Mouse (Mus musculus) liver, embryonic 16.5 days (tissue): ENCODE results near the gene Gnpat. TPM values are rescaled to one million over a fixed set of nuclear protein-coding genes. Genes with fewer than 3 reads are reported as not detected.
A peak's percentile ranks its signal among the peaks of the same experiment; 100 is the strongest.

ENCODE experiments used
- ATAC-seq: fragments of 200-750 bp; cut with Nextera tagmentation; 2 replicates; pipeline ENCODE4 v1.8.0; 2017; ENCODE audit warnings: low read depth, mild to moderate bottlenecking, moderate number of reproducible peaks, moderate library complexity
- H3K27ac ChIP-seq: fragments of 300-500 bp; sonication (generic); 2 replicates; pipeline ENCODE4 v1.5.1; 2014; ENCODE audit warnings: mild to moderate bottlenecking, low read length
- H3K27me3 ChIP-seq: fragments of 300-500 bp; sonication (generic); 2 replicates; pipeline ENCODE4 v1.6.1; 2014; ENCODE audit warnings: low read depth, low read length, mixed read lengths; ENCODE audit not compliant: control insufficient read depth, insufficient read depth
- H3K36me3 ChIP-seq: fragments of 300-500 bp; sonication (generic); 2 replicates; pipeline ENCODE4 v1.6.1; 2014; ENCODE audit warnings: mild to moderate bottlenecking; ENCODE audit not compliant: control insufficient read depth, insufficient read depth
- H3K4me1 ChIP-seq: fragments of 300-500 bp; sonication (generic); 2 replicates; pipeline ENCODE4 v1.6.1; 2014; ENCODE audit warnings: low read depth, low read length, mixed read lengths; ENCODE audit not compliant: control insufficient read depth
- H3K4me2 ChIP-seq: fragments of 300-500 bp; sonication (generic); 2 replicates; pipeline ENCODE4 v1.6.1; 2014; ENCODE audit warnings: low read depth, low read length, mixed read lengths
- H3K4me3 ChIP-seq: fragments of 300-500 bp; sonication (generic); 2 replicates; pipeline ENCODE4 v1.5.1; 2014; ENCODE audit warnings: low read depth, mild to moderate bottlenecking, low read length
- H3K9ac ChIP-seq: fragments of 300-500 bp; sonication (generic); 2 replicates; pipeline ENCODE4 v1.6.1; 2014; ENCODE audit warnings: low read depth, low read length
- H3K9me3 ChIP-seq: fragments of 300-500 bp; sonication (generic); replicated peaks from 2 replicates; pipeline ENCODE4 v1.6.1; 2016; ENCODE audit warnings: low read length; ENCODE audit not compliant: control insufficient read depth
- WGBS: fragments of 180-500 bp; shearing (Covaris S2); extraction: QIAGEN DNeasy Blood & Tissue Kit; methylation state at CpG from one replicate; pipeline ENCODE4 v1.1.7; 2014; ENCODE audit not compliant: insufficient replicate concordance; 5-methylcytosine and 5-hydroxymethylcytosine counted together
- polyA plus RNA-seq: library from polyadenylated mRNA; unstranded; fragments of >200 nt; fragmentation: Nextera tagmentation; extraction: Ambion mirVana; gene quantifications from 2 replicates; pipeline ENCODE4 v1.2.1, GENCODE M21; 2015

Gnpat gene
- polyA plus RNA-seq, 1 experiment from 2014 or later, result 34.8 TPM

DNA sequence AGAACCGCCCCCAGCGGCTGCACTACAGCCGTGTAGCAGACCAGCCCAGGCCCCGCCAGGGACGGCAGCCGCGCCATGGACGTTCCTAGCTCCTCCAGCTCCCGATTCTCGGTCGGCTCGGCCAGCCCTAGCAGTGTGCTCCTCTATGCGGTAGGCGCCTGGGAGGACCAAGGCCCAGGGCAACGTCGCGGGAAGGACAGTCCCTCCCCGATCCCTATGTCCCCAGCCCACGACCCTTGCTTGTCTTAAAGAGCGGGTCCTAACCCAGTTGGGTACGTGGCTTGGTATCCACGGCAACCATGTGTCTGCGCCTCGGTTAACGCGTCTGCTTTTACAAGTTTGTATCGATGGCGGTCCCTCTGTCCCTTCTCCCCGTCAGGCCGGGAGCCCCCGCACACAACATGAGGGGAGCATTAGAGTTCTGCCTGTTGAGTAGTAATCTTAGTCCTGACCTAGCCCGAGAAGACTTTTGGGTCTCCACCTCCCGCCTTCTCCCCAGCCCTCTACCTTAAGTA lies 387 bp downstream of the Gnpat start:
- Histone ChIP-seq H3K27ac (peak overlapping the region; percentile 89), H3K4me2 (peak overlapping the region; percentile 82), H3K4me3 (peak overlapping the region; percentile 96), H3K9ac (peak overlapping the region; percentile 92), H3K4me1 (peaks cover 37% of the 10 kb centered on the region), H3K27me3 (no peaks in the 10 kb centered on the region), H3K9me3 (no peaks in the 10 kb centered on the region), H3K36me3 (peaks cover 11% of the 10 kb centered on the region)
- peak; percentile 20 for ATAC-seq
- under 1% methylated on average over 33 of the region's 33 CpGs for WGBS

DNA sequence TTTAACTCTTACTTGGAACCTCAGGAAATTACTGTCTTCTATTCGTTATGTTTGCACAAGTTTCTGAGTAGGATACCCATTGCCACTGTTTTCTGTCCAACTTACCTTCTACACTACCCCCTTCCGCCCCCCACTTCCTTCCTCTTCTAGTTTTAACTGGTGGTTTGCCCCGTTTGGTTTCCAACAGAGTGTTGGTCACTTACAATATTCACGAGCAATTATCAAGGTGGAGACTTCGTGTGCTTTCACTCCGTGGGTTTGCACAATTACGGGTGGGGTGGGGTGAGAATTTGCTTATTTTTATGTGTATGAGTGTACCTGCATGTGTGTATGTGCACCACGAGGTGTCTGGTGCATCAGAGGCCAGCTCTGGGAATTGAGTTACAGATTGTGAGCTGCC lies 896 bp downstream of the Gnpat start:
- H3K27ac ChIP-seq, result peak overlapping the region; percentile 89
- peaks cover 37% of the 10 kb centered on the region for H3K4me1 ChIP-seq
- H3K27me3 ChIP-seq, result no peaks in the 10 kb centered on the region
- peak overlapping the region; percentile 96 for H3K4me3 ChIP-seq
- H3K36me3 ChIP-seq, result peaks cover 8% of the 10 kb centered on the region
- 1% methylated on average over 8 of the region's 8 CpGs for WGBS
- peak overlapping the region; percentile 92 for H3K9ac ChIP-seq
- ATAC-seq, result no peak
- no peaks in the 10 kb centered on the region for H3K9me3 ChIP-seq
- H3K4me2 ChIP-seq, result peak overlapping the region; percentile 82

DNA sequence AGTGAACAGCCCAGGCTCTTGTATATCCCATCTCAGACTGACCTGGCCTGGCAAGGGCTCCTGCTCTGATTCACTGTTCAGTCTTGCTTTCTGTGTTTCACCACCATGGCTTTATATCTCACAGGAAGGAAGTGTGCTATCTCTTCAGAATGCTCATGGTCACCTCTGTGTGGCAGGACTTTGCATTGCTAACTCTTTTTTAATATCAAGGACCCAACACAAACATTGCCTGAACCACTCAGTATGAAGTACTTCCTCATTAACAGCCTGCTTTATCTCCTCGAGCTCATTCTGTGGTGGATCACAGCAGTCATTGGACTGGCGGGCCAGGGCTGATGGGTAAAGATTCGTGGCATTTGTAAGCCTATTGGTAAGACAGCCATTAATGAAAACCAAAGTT lies 3.8 kb downstream of the Gnpat start:
- 18% methylated on average over 3 of the region's 3 CpGs for WGBS
- H3K4me3 ChIP-seq, result no peak overlapping the region
- H3K9me3 ChIP-seq, result no peaks in the 10 kb centered on the region
- peaks cover 33% of the 10 kb centered on the region for H3K4me1 ChIP-seq
- no peak overlapping the region for H3K9ac ChIP-seq
- no peak overlapping the region for H3K27ac ChIP-seq
- ATAC-seq, result no peak
- no peak overlapping the region for H3K4me2 ChIP-seq
- H3K27me3 ChIP-seq, result no peaks in the 10 kb centered on the region
- peaks cover 2% of the 10 kb centered on the region; the same call in 1 of the 2 replicates for H3K36me3 ChIP-seq

DNA sequence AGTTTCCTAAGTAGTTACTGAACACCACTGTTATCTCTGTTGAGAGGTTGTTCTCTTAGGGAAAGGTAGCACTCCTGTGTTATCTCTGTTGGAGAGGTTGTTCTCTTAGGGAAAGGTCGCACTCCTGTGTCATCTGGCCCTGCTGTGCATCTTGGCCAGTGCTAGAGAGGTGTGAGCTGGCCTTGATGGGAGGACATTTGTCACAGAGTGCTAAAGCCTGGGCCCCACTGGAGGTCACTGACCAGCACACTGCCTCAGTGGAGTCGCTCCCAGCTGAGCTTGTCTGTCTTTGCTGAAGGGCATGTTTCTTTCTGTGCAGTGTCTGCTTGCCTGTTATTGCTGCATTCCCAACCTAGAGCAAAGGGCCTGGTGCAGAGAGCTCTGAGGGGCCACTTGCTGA lies 4.3 kb downstream of the Gnpat start:
- 40% methylated on average over 2 of the region's 2 CpGs for WGBS
- H3K4me3 ChIP-seq, result no peak overlapping the region
- peaks cover 2% of the 10 kb centered on the region; the same call in 1 of the 2 replicates for H3K36me3 ChIP-seq
- H3K4me1 ChIP-seq, result peaks cover 30% of the 10 kb centered on the region
- H3K4me2 ChIP-seq, result no peak overlapping the region
- no peak overlapping the region for H3K9ac ChIP-seq
- no peaks in the 10 kb centered on the region for H3K27me3 ChIP-seq
- H3K9me3 ChIP-seq, result no peaks in the 10 kb centered on the region
- ATAC-seq, result no peak
- H3K27ac ChIP-seq, result no peak overlapping the region

DNA sequence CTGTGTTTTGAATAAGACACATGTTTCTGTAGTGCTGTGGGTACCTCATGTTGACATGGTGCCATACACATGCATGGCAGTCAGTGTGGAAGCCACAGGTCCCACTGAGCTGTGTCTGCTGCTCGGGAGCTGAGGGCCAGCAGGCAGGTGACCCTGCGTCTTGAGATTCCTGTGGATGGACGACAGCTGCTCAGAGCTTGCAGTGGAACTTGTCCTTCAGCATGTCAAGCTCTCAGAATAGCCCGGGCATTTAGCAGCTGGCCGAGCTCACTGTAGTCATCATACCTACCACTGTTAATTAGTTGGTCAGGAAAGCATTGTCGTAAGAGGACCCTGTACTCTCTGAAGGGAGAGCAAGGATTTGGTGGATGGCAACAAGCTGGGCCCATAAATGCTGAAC lies 6.9 kb downstream of the Gnpat start:
- H3K27me3 ChIP-seq, result no peaks in the 10 kb centered on the region
- no peaks in the 10 kb centered on the region for H3K9me3 ChIP-seq
- H3K27ac ChIP-seq, result no peak overlapping the region
- WGBS, result 75% methylated on average over 6 of the region's 6 CpGs
- H3K36me3 ChIP-seq, result peaks cover 16% of the 10 kb centered on the region
- peaks cover 22% of the 10 kb centered on the region for H3K4me1 ChIP-seq
- no peak overlapping the region for H3K4me3 ChIP-seq
- no peak overlapping the region for H3K4me2 ChIP-seq
- ATAC-seq, result no peak
- H3K9ac ChIP-seq, result no peak overlapping the region

DNA sequence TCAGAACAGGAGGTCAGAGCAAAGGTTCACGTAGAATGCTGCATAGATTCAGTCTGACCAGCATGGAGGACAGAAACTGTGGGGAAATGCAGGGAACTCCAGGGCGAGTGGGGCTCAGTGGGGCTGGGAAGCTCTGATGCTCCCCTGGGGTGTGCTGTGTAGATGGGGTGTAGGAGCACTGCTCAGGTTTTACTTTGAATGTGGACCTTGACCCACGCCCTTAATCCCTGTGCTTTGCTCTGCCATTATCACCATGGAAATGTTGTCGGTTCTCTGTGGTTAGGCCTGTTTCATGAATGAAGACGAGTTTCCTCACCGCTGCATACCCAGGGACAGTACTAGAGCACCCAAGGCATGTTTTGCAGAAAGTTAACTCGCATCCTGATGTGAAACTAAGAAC lies 8.6 kb downstream of the Gnpat start:
- H3K9ac ChIP-seq, result no peak overlapping the region
- peaks cover 16% of the 10 kb centered on the region for H3K36me3 ChIP-seq
- H3K4me2 ChIP-seq, result no peak overlapping the region
- no peak overlapping the region for H3K4me3 ChIP-seq
- WGBS, result 70% methylated on average over 7 of the region's 7 CpGs
- H3K4me1 ChIP-seq, result peaks cover 8% of the 10 kb centered on the region
- H3K9me3 ChIP-seq, result no peaks in the 10 kb centered on the region
- H3K27ac ChIP-seq, result no peak overlapping the region
- H3K27me3 ChIP-seq, result no peaks in the 10 kb centered on the region
- ATAC-seq, result no peak

DNA sequence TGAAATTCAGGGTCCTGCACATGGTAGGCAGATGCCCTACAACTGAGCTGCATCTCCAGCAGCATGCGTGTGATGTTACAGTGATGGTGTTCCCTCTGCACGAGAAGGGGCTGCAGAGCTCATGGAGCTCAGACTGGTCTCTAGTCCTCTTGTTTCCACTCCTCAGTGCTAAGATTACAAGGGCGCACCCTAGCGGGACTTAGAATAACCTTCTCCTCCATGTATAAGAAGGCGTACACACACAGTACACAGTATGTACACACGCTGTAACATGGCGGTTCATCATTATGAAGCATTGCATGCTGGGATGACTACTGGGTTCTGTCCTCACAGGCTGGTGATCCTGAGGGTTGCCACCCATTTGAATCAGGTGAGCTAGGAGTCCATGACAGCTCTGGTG lies 9.2 kb downstream of the Gnpat start:
- no peak for ATAC-seq
- Histone ChIP-seq H3K27me3 (no peaks in the 10 kb centered on the region), H3K9ac (no peak overlapping the region), H3K27ac (no peak overlapping the region), H3K4me1 (peaks cover 3% of the 10 kb centered on the region), H3K4me2 (no peak overlapping the region), H3K4me3 (no peak overlapping the region), H3K9me3 (no peaks in the 10 kb centered on the region), H3K36me3 (peaks cover 20% of the 10 kb centered on the region)
- 83% methylated on average over 7 of the region's 7 CpGs for WGBS

DNA sequence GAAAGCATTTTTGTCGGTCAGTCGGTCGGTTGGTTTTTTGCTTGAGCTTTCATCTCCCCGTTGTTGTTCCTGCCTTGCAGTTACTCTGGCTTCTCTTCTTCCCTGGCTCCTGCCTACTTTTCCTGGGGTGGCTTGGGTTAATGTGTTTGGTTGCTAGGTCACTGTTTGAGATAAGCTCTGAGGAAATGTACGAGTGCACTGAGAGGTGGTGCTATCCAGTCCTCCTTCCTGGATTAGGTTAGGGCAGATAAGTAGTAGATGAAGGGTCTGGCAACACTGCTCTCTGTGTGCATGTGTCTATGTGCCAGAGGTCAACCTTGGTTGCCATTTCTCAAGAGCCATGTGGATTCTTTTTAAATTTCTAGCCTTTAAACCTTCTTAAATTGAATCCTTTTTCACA lies 9.9 kb downstream of the Gnpat start:
- Histone ChIP-seq H3K4me2 (no peak overlapping the region), H3K27me3 (no peaks in the 10 kb centered on the region), H3K9ac (no peak overlapping the region), H3K27ac (no peak overlapping the region), H3K36me3 (peaks cover 23% of the 10 kb centered on the region), H3K4me3 (no peak overlapping the region), H3K9me3 (no peaks in the 10 kb centered on the region), H3K4me1 (no peaks in the 10 kb centered on the region)
- 64% methylated on average over 5 of the region's 5 CpGs for WGBS
- ATAC-seq, result no peak

DNA sequence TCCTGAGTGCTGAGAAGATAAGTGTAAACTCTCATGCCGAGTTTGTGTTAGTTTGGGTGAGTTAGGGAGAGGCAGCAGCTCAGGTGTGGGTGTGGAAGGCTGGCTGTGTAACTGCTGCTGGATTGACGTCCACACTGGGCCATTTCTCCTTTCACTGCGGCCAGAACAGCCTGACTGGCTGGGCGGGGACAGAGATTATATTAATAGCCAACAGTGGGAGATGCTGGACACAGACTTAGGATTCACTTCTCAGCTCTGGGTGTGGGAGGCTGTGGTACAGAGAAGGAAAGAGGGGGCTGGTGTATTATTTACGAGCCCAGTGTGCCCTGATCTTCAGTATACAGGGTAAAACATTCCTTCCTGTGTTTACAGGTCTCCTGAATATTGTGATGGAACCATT lies 15.3 kb downstream of the Gnpat start:
- H3K36me3 ChIP-seq, result peaks cover 52% of the 10 kb centered on the region
- H3K4me1 ChIP-seq, result peaks cover 10% of the 10 kb centered on the region; the same call in 1 of the 2 replicates
- no peak overlapping the region for H3K4me3 ChIP-seq
- H3K27ac ChIP-seq, result no peak overlapping the region
- no peaks in the 10 kb centered on the region for H3K9me3 ChIP-seq
- no peak overlapping the region for H3K4me2 ChIP-seq
- H3K9ac ChIP-seq, result no peak overlapping the region
- WGBS, result 69% methylated on average over 5 of the region's 5 CpGs
- no peak for ATAC-seq
- H3K27me3 ChIP-seq, result no peaks in the 10 kb centered on the region
